Mouse (Mus musculus): ENCODE data around the gene Metrn. TPM values are rescaled to one million over a fixed set of nuclear protein-coding genes. Genes with fewer than 3 reads are reported as not detected.
"Not testable (repeated sequence)": the region's sequence is repeated elsewhere in the genome, so short reads cannot be mapped to it uniquely, and the experiment has no call there.

The Metrn gene
- polyA plus RNA-seq, 1 experiment = 14.6 TPM

DNA sequence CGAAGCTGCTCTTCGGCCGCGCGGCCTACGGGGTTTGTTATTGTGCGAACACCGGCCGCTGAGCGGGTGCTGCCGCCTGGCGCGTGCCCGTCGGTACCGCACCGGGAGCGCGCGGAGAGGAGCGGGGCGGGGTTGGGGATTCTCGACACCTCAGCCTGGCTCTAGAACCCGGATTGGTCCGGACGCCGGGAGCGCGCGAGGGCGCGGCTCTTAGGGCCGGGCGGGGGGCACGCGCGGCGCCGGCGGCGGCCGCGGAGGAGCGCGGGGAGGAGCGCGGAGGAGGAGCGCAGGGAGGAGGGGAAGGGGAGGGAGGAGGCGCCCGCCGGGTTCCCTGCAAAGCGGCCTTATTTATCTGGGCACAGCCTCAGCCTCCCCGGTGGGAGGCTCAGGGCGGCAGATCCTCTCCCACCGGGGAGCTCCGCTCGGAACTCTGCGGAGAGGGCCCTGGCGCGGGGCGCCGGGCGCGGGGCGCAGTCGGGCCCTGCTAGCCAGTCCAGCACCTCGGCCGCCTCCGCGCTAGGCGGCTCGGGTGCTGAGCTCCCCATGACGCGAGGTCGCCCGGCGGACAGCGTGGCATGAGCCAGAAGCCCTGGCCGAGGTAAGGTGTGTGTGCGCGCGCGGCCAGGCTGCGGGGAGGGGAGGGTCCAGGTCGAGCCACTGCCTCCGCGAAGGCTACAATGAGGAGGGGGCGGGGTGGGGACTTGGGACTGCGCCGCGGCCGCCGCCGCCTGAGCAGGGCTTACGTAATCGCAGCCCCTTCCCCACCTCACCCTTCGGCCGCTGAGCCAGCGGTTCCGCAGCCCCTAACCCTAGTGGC is 12.1 kb upstream of the Metrn start, which contains the start of gene Fbxl16:
Gene Fbxl16, plus strand, starts transcription at position 297 of the 817 bp plus-strand sequence.
- no peaks in the 10 kb centered on the region for H3K4me1 ChIP-seq (ENCODE audit: control insufficient read depth, insufficient read depth, low read length)
- no peak within 1 kb of the TSS for H3K27ac ChIP-seq (ENCODE audit: insufficient read depth, low read depth, low read length)
- H3K4me3 ChIP-seq (ENCODE audit: insufficient read depth, low read length) = peak within 1 kb of the TSS; percentile 52
- TF ChIP-seq POLR2A (IDR thresholded peaks at IDR 0.05; ENCODE audit: borderline replicate concordance, low read depth, low read length) (no peak), CTCF (IDR thresholded peaks at IDR 0.05; ENCODE audit: low read depth, low read length) (no peak)

- no peaks in the 10 kb centered on the region for H3K4me1 ChIP-seq (ENCODE audit: control insufficient read depth, insufficient read depth, low read length)
- H3K27ac ChIP-seq (ENCODE audit: insufficient read depth, low read depth, low read length) = no peak overlapping the region
- no peak overlapping the region for H3K4me3 ChIP-seq (ENCODE audit: insufficient read depth, low read length)
- TF ChIP-seq CTCF (IDR thresholded peaks at IDR 0.05; ENCODE audit: low read depth, low read length) (no peak), POLR2A (IDR thresholded peaks at IDR 0.05; ENCODE audit: borderline replicate concordance, low read depth, low read length) (no peak)
These were observed 11.1 kb upstream of the Metrn start for GRCm38 (mm10) chr17:25808028-25808427.

DNA sequence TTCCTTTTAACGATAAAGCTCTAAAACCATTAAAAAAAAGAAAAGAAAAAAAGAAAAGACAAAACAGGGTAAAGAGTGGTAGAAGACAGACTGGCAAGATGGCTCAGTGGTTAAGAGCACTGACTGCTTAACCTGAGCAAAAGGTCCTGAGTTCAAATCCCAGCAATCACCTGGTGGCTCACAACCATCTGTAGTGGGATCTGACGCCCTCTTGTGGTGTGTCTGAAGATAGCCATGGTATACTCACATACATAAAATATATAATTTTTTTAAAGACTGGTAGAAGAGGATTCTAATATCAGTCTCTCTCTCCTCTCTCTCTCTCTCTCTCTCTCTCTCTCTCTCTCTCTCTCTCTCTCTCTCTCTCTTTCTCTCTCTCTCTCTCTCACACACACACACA is 10.5 kb upstream of the Metrn start:
- not testable (repeated sequence) for H3K27ac ChIP-seq (ENCODE audit: insufficient read depth, low read depth, low read length); H3K4me1 ChIP-seq (ENCODE audit: control insufficient read depth, insufficient read depth, low read length); H3K4me3 ChIP-seq (ENCODE audit: insufficient read depth, low read length)

DNA sequence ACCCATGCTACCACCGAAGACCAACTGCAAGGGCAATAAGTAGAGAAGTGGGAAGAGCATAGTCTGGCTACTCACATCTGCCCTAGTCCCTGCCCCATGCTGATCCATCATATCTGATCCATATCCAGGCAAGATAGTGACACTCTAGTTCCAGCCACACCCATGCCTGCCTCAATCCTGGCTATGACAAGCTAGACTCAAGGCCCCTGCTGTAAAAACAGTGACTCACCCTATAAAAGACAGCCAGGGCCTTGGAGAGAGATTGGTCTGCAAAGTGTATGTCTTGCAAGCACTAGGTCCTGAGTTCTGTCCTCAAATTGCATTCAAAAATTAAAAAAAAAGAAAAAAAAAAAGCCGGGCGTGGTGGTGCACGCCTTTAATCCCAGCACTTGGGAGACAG is 9.6 kb upstream of the Metrn start:
- TF ChIP-seq CTCF (IDR thresholded peaks at IDR 0.05; ENCODE audit: low read depth, low read length) (no peak), POLR2A (IDR thresholded peaks at IDR 0.05; ENCODE audit: borderline replicate concordance, low read depth, low read length) (no peak)
- no peaks in the 10 kb centered on the region for H3K4me1 ChIP-seq (ENCODE audit: control insufficient read depth, insufficient read depth, low read length)

DNA sequence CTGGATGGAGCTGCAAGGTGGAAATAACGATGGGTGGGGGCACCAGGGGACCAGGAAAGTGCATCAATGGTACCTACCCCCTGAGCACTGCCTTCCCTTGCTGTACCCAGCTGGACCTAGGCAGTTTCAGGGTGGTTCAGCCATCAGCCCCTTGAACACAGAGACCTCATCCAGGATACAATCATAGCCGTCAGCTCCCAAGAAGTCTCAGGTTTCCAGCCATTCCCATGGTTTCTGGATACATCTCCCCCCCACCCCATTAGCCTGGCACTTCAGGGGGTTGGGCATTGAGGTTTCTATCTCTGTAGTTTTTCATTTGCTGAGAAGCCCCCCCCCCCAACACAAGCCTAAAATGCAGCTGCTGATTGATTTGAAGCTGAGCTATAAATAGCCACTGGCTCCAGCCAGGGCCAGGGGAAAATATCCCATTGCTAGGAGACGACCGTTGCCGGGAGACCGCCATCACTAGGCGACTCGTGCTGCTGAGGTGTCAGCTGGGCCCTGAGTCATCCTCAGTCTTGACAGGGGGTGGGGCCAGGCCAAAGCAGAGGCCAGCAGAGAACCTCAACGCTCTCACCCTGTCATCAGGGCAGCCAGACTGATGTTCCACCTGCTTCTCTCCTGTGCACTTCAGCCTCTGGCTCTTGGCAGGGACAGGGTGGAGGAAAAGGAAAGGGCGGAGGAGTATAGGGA is 6.0 kb upstream of the Metrn start:
- H3K4me1 ChIP-seq (ENCODE audit: control insufficient read depth, insufficient read depth, low read length) = no peaks in the 10 kb centered on the region
- H3K4me3 ChIP-seq (ENCODE audit: insufficient read depth, low read length) = no peak overlapping the region
- TF ChIP-seq CTCF (IDR thresholded peaks at IDR 0.05; ENCODE audit: low read depth, low read length) = no peak
- TF ChIP-seq POLR2A (IDR thresholded peaks at IDR 0.05; ENCODE audit: borderline replicate concordance, low read depth, low read length) = no peak
- no peak overlapping the region for H3K27ac ChIP-seq (ENCODE audit: insufficient read depth, low read depth, low read length)

More for the DNA sequence above, 9.6 kb upstream of the Metrn start:
- Histone ChIP-seq H3K27ac (ENCODE audit: insufficient read depth, low read depth, low read length) (no peak overlapping the region), H3K4me3 (ENCODE audit: insufficient read depth, low read length) (no peak overlapping the region)

GRCm38 (mm10) chr17:25801029-25801428 is 4.1 kb upstream of the Metrn start:
- H3K27ac ChIP-seq (ENCODE audit: insufficient read depth, low read depth, low read length) = no peak overlapping the region
- TF ChIP-seq CTCF (IDR thresholded peaks at IDR 0.05; ENCODE audit: low read depth, low read length) (peak; percentile 55), POLR2A (IDR thresholded peaks at IDR 0.05; ENCODE audit: borderline replicate concordance, low read depth, low read length) (no peak)
- H3K4me1 ChIP-seq (ENCODE audit: control insufficient read depth, insufficient read depth, low read length) = peaks cover 4% of the 10 kb centered on the region; the same call in 1 of the 2 replicates
- H3K4me3 ChIP-seq (ENCODE audit: insufficient read depth, low read length) = no peak overlapping the region

DNA sequence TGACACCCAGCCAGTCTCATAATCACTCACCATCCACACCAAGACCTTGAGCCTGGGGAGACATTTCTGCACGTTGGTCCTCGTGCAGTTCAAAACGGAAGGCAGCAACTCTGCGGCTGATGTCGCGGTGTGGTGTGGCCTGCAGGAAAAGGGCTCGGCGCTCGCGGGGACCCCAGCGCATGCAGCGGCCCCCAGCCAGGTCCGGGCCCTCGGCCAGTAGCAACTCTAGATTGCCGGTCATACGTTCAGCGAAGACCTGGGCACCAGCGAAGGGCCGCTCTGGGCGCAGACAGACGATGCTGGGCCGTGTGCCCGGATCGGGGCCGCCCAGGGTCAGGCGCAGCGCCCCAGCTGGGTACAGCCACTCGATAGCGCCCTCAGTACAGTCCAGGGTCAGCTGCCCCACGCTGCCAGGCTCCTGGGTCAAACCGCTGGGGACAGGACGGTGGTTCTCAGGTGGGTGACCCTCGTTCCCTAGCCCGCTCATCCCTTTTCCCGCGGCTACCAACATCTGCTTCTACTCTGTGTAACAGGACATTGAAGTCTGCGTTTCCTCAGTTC is 645 bp downstream of the Metrn start:
- H3K27ac ChIP-seq (ENCODE audit: insufficient read depth, low read depth, low read length) = no peak overlapping the region
- H3K4me3 ChIP-seq (ENCODE audit: insufficient read depth, low read length) = peak overlapping the region; percentile 89
- peaks cover 17% of the 10 kb centered on the region for H3K4me1 ChIP-seq (ENCODE audit: control insufficient read depth, insufficient read depth, low read length)
- no peak for TF ChIP-seq POLR2A (IDR thresholded peaks at IDR 0.05; ENCODE audit: borderline replicate concordance, low read depth, low read length)
- TF ChIP-seq CTCF (IDR thresholded peaks at IDR 0.05; ENCODE audit: low read depth, low read length) = no peak

GRCm38 (mm10) chr17:25795609-25796092 is 1.3 kb downstream of the Metrn start, which contains the start of gene AC134908.4:
AC134908.4 (minus strand) TSS chr17:25795659.
- H3K4me1 ChIP-seq (ENCODE audit: control insufficient read depth, insufficient read depth, low read length) = peaks cover 23% of the 10 kb centered on the region
- no peak within 1 kb of the TSS for H3K27ac ChIP-seq (ENCODE audit: insufficient read depth, low read depth, low read length)

GRCm38 (mm10) chr17:25794998-25795397 is 1.9 kb downstream of the Metrn start:
- Histone ChIP-seq H3K4me1 (ENCODE audit: control insufficient read depth, insufficient read depth, low read length) (peaks cover 23% of the 10 kb centered on the region), H3K27ac (ENCODE audit: insufficient read depth, low read depth, low read length) (no peak overlapping the region), H3K4me3 (ENCODE audit: insufficient read depth, low read length) (no peak overlapping the region)
- TF ChIP-seq POLR2A (IDR thresholded peaks at IDR 0.05; ENCODE audit: borderline replicate concordance, low read depth, low read length) (no peak), CTCF (IDR thresholded peaks at IDR 0.05; ENCODE audit: low read depth, low read length) (no peak)

More at GRCm38 (mm10) chr17:25795609-25796092, 1.3 kb downstream of the Metrn start, which contains the start of gene AC134908.4:
- H3K4me3 ChIP-seq (ENCODE audit: insufficient read depth, low read length) = peak within 1 kb of the TSS; percentile 89
- TF ChIP-seq CTCF (IDR thresholded peaks at IDR 0.05; ENCODE audit: low read depth, low read length) = no peak
- no peak for TF ChIP-seq POLR2A (IDR thresholded peaks at IDR 0.05; ENCODE audit: borderline replicate concordance, low read depth, low read length)

Data from bone marrow macrophage, adult 2 months (primary cell).